Mouse (Mus musculus) lung, embryonic 16.5 days (tissue): ENCODE data around the gene Chst8. TPM values are rescaled to one million over a fixed set of nuclear protein-coding genes. Genes with fewer than 3 reads are reported as not detected.

Experiments
- ATAC-seq: fragments of 200-750 bp; cut with Nextera tagmentation; 2 replicates; pipeline ENCODE4 v1.8.0; 2017; ENCODE audit warnings: low read depth, mild to moderate bottlenecking, moderate library complexity
- H3K27ac ChIP-seq: fragments of 300-500 bp; sonication (generic); 2 replicates; pipeline ENCODE4 v1.5.1; 2014; ENCODE audit warnings: mild to moderate bottlenecking, control low read depth, low read length
- H3K27me3 ChIP-seq: fragments of 300-500 bp; sonication (generic); 2 replicates; pipeline ENCODE4 v1.6.1; 2014; ENCODE audit warnings: low read depth, low read length, mixed read lengths; ENCODE audit not compliant: control insufficient read depth, insufficient read depth
- H3K36me3 ChIP-seq: fragments of 300-500 bp; sonication (generic); 2 replicates; pipeline ENCODE4 v1.6.1; 2014; ENCODE audit warnings: low read length; ENCODE audit not compliant: control insufficient read depth, insufficient read depth
- H3K4me1 ChIP-seq: fragments of 300-500 bp; sonication (generic); replicated peaks from 2 replicates; pipeline ENCODE4 v1.6.1; 2014; ENCODE audit warnings: low read length, mixed read lengths; ENCODE audit not compliant: control insufficient read depth, insufficient read depth
- H3K4me2 ChIP-seq: fragments of 300-500 bp; sonication (generic); 2 replicates; pipeline ENCODE4 v1.6.1; 2014; ENCODE audit warnings: low read depth, low read length, control low read depth
- H3K4me3 ChIP-seq: fragments of 300-500 bp; sonication (generic); 2 replicates; pipeline ENCODE4 v1.5.1; 2014; ENCODE audit warnings: mild to moderate bottlenecking, low read length, control low read depth
- H3K9ac ChIP-seq: fragments of 300-500 bp; sonication (generic); 2 replicates; pipeline ENCODE4 v1.6.1; 2014; ENCODE audit warnings: low read length, control low read depth
- H3K9me3 ChIP-seq: fragments of 300-500 bp; sonication (generic); 2 replicates; pipeline ENCODE4 v1.6.1; 2016; ENCODE audit warnings: low read length; ENCODE audit not compliant: control insufficient read depth
- WGBS: fragments of 180-500 bp; shearing (Covaris S2); extraction: QIAGEN DNeasy Blood & Tissue Kit; methylation state at CpG from one replicate; pipeline ENCODE4 v1.1.7; 2014; 5-methylcytosine and 5-hydroxymethylcytosine counted together
- polyA plus RNA-seq: library from polyadenylated mRNA; unstranded; fragments of >200 nt; fragmentation: Nextera tagmentation; extraction: Ambion mirVana; gene quantifications from 2 replicates; pipeline ENCODE4 v1.2.1, GENCODE M21; 2015

Chst8 gene
- polyA plus RNA-seq, 1 experiment from 2014 or later, result 4.8 TPM

- peaks cover 3% of the 10 kb centered on the region for H3K4me1 ChIP-seq
- 28% methylated on average over 9 of the region's 9 CpGs for WGBS
- no peak overlapping the region for H3K9ac ChIP-seq
- no peaks in the 10 kb centered on the region for H3K9me3 ChIP-seq
- ATAC-seq, result 0 out of 2 replicates have a peak, but pooled peaks have one; percentile 30
- no peak overlapping the region for H3K27ac ChIP-seq
- H3K36me3 ChIP-seq, result peaks cover 6% of the 10 kb centered on the region
- H3K4me2 ChIP-seq, result no peak overlapping the region
- no peaks in the 10 kb centered on the region for H3K27me3 ChIP-seq
- no peak overlapping the region for H3K4me3 ChIP-seq
Observed at GRCm38 (mm10) chr7:34647052-34647451, 165.5 kb downstream of the Chst8 start.

GRCm38 (mm10) chr7:34646144-34646795 lies 166.2 kb downstream of the Chst8 start:
- 80% methylated on average over 12 of the region's 12 CpGs for WGBS
- ATAC-seq, result no peak
- peaks cover 8% of the 10 kb centered on the region for H3K36me3 ChIP-seq

DNA sequence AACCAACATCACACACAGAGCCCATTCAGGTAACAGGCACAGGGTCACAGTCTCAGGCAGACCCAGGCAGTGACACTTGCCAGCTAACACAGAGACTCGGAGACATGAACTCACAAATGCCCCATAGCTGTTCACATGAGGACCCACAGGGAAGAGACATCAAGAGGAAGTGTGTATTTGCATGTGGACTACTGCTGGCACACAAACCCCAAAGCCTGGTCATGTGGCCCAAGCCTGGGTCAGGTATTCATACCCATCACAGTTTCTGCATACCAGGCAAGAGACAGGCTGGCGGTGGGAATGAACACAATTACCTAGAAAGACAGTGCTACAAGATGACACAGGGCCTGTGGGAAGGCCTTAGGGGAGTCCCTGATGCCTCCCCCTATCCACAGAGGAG lies 166.9 kb downstream of the Chst8 start:
- no peaks in the 10 kb centered on the region for H3K27me3 ChIP-seq
- WGBS, result 87% methylated on average over 2 of the region's 2 CpGs
- H3K4me2 ChIP-seq, result no peak overlapping the region
- H3K36me3 ChIP-seq, result peaks cover 8% of the 10 kb centered on the region
- H3K9me3 ChIP-seq, result no peaks in the 10 kb centered on the region
- ATAC-seq, result no peak
- H3K9ac ChIP-seq, result no peak overlapping the region
- no peak overlapping the region for H3K4me3 ChIP-seq
- no peaks in the 10 kb centered on the region; the same call in 1 of the 2 replicates for H3K4me1 ChIP-seq
- no peak overlapping the region for H3K27ac ChIP-seq

More at GRCm38 (mm10) chr7:34646144-34646795, 166.2 kb downstream of the Chst8 start:
- Histone ChIP-seq H3K9ac (no peak overlapping the region), H3K4me2 (no peak overlapping the region), H3K27ac (no peak overlapping the region), H3K4me3 (no peak overlapping the region), H3K9me3 (no peaks in the 10 kb centered on the region), H3K4me1 (no peaks in the 10 kb centered on the region; the same call in 1 of the 2 replicates), H3K27me3 (no peaks in the 10 kb centered on the region)

GRCm38 (mm10) chr7:34644591-34644990 lies 167.9 kb downstream of the Chst8 start:
- no peaks in the 10 kb centered on the region; the same call in 1 of the 2 replicates for H3K4me1 ChIP-seq

GRCm38 (mm10) chr7:34643329-34643728 lies 169.2 kb downstream of the Chst8 start:
- no peaks in the 10 kb centered on the region; the same call in 1 of the 2 replicates for H3K4me1 ChIP-seq
- WGBS, result 84% methylated on average over 6 of the region's 6 CpGs
- no peaks in the 10 kb centered on the region for H3K27me3 ChIP-seq
- H3K4me3 ChIP-seq, result no peak overlapping the region
- H3K27ac ChIP-seq, result no peak overlapping the region
- H3K4me2 ChIP-seq, result no peak overlapping the region
- H3K9ac ChIP-seq, result no peak overlapping the region
- no peaks in the 10 kb centered on the region for H3K9me3 ChIP-seq
- peaks cover 18% of the 10 kb centered on the region for H3K36me3 ChIP-seq
- no peak for ATAC-seq

More at GRCm38 (mm10) chr7:34644591-34644990, 167.9 kb downstream of the Chst8 start:
- peaks cover 13% of the 10 kb centered on the region for H3K36me3 ChIP-seq
- H3K9ac ChIP-seq, result no peak overlapping the region
- H3K9me3 ChIP-seq, result no peaks in the 10 kb centered on the region
- no peaks in the 10 kb centered on the region for H3K27me3 ChIP-seq
- H3K27ac ChIP-seq, result no peak overlapping the region
- H3K4me3 ChIP-seq, result no peak overlapping the region
- no peak overlapping the region for H3K4me2 ChIP-seq
- no peak for ATAC-seq
- 84% methylated on average over 18 of the region's 18 CpGs for WGBS

- H3K36me3 ChIP-seq, result peaks cover 18% of the 10 kb centered on the region
- no peak for ATAC-seq
- H3K9ac ChIP-seq, result no peak overlapping the region
- H3K9me3 ChIP-seq, result no peaks in the 10 kb centered on the region
- no peak overlapping the region for H3K4me3 ChIP-seq
- no peaks in the 10 kb centered on the region; the same call in 1 of the 2 replicates for H3K4me1 ChIP-seq
- no peaks in the 10 kb centered on the region for H3K27me3 ChIP-seq
- H3K27ac ChIP-seq, result no peak overlapping the region
- 78% methylated on average over 13 of the region's 13 CpGs for WGBS
- no peak overlapping the region for H3K4me2 ChIP-seq
Observed at GRCm38 (mm10) chr7:34641968-34642367, 170.5 kb downstream of the Chst8 start.

DNA sequence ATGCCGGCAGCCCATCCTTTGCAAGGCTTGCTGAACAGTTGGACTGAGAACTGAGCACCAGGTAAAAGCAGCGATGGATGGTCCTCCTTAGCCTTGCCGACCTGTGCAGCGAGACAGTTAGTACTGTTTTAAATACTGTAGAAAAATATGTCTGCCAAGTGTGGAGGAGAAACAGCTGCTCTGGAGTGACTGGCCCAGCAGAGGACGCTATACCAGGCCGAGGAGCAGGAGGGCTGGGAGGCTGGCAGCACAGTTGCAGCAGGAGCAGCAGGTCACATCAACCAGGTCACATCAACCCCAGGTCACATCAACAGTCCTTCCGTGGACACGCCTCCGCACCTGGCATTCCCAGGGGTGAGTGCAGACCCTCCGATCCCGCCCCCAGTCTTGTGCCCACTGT lies 172.7 kb downstream of the Chst8 start:
- no peaks in the 10 kb centered on the region for H3K9me3 ChIP-seq
- peaks cover 17% of the 10 kb centered on the region for H3K36me3 ChIP-seq

DNA sequence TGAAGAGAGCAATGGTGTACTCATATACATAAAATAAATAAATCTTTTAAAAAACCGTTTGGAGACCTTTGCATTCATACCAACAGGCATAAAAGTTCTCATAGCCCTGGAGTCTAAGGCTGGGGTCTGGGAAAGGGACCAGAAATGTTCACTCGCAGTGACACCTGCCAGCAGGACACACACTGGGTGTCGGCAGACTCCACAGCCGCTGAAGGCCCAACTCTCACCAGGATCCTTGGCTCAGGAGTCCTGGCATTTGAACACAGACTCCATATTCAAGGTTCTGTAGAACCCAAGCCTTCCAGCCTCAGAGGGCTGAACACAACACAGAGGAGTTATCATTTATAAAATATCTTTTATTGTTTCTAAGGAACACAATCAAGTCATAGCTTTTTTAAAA lies 175.8 kb downstream of the Chst8 start:
- no peaks in the 10 kb centered on the region for H3K9me3 ChIP-seq
- H3K27me3 ChIP-seq, result no peaks in the 10 kb centered on the region
- peaks cover 10% of the 10 kb centered on the region; the same call in 1 of the 2 replicates for H3K36me3 ChIP-seq
- no peak overlapping the region for H3K4me2 ChIP-seq
- no peak overlapping the region for H3K4me3 ChIP-seq
- whole genome bisulfite sequencing, result 58% methylated on average over 4 of the region's 4 CpGs
- H3K27ac ChIP-seq, result no peak overlapping the region
- no peaks in the 10 kb centered on the region for H3K4me1 ChIP-seq
- no peak for ATAC-seq
- H3K9ac ChIP-seq, result no peak overlapping the region

More for the DNA sequence above, 172.7 kb downstream of the Chst8 start:
- 85% methylated on average over 11 of the region's 11 CpGs for WGBS
- H3K4me2 ChIP-seq, result no peak overlapping the region
- H3K9ac ChIP-seq, result no peak overlapping the region
- H3K4me1 ChIP-seq, result no peaks in the 10 kb centered on the region
- H3K27ac ChIP-seq, result no peak overlapping the region
- no peaks in the 10 kb centered on the region for H3K27me3 ChIP-seq
- ATAC-seq, result no peak
- H3K4me3 ChIP-seq, result no peak overlapping the region

DNA sequence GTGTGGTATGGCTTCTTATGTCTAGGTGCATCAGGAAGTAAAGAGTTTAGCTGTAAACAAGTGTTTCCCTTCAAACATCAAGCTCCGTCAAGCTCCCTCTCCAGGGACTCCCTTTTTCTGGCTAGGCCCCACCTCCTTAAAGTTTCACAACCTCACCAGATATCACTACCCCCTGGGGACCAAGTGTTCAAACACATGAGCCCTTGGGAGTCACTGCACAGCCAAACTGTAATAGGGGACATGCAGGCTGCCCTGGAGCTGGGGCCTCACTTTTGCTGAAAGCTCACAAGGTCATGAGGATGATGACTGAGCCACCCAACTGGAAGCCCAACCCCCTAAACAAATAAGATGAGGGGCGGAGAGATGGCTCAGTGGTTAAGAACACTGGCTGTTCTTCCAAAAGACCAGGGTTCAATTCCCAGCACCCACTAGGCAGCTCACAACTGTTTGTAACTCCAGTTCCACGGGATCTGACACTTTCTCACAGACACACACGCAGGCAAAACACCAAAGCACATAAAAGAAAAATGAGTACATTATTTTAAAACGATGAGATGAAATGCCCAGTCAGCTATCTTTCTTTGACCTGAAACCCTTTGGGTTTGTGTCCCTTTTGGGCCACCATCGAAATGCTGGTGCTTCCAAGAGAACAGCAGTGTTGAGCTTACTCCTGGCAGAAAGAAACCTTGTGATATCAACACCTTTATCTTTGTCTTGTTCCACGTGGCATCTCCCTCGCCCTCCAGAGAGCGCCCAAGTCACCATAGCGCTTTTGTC lies 179.4 kb downstream of the Chst8 start:
- Histone ChIP-seq H3K4me1 (peaks cover 11% of the 10 kb centered on the region), H3K9ac (no peak overlapping the region), H3K36me3 (no peaks in the 10 kb centered on the region), H3K9me3 (no peaks in the 10 kb centered on the region), H3K27ac (no peak overlapping the region), H3K27me3 (no peaks in the 10 kb centered on the region), H3K4me3 (no peak overlapping the region), H3K4me2 (no peak overlapping the region)
- 72% methylated on average over 10 of the region's 10 CpGs for WGBS
- ATAC-seq, result no peak
